Mouse (Mus musculus): ENCODE data around the gene Cabs1. TPM values are rescaled to one million over a fixed set of nuclear protein-coding genes. Genes with fewer than 3 reads are reported as not detected.

The Cabs1 gene
- polyA plus RNA-seq, 1 experiment from 2014 or later: not detected

Other genes starting within 250 kb of the Cabs1 start
- not detected in 2 replicates for gene Csn1s2a, start 204.9 kb upstream of the Cabs1 start, polyA plus RNA-seq (2014; fragmentation: Nextera tagmentation; extraction: Ambion mirVana)
- not detected in 2 replicates for gene Csn1s2b, start 171.4 kb upstream of the Cabs1 start, polyA plus RNA-seq (2014; fragmentation: Nextera tagmentation; extraction: Ambion mirVana)
- not detected in 2 replicates for gene Prr27, start 153.8 kb upstream of the Cabs1 start, polyA plus RNA-seq (2014; fragmentation: Nextera tagmentation; extraction: Ambion mirVana)
- gene Odam, start 94.4 kb upstream of the Cabs1 start, polyA plus RNA-seq (2014; fragmentation: Nextera tagmentation; extraction: Ambion mirVana): not detected in 2 replicates
- not detected in 2 replicates for gene Csn3, start 53.9 kb upstream of the Cabs1 start, polyA plus RNA-seq (2014; fragmentation: Nextera tagmentation; extraction: Ambion mirVana)
- not detected in 2 replicates for gene 2310003L06Rik, start 10.0 kb upstream of the Cabs1 start, polyA plus RNA-seq (2014; fragmentation: Nextera tagmentation; extraction: Ambion mirVana)
- gene Gm28434, start 9.9 kb upstream of the Cabs1 start, polyA plus RNA-seq (2014; fragmentation: Nextera tagmentation; extraction: Ambion mirVana): not detected in 2 replicates
- gene Smr3a, start 23.1 kb downstream of the Cabs1 start, polyA plus RNA-seq (2014; fragmentation: Nextera tagmentation; extraction: Ambion mirVana): not detected in 2 replicates
- gene Smr2, start 107.1 kb downstream of the Cabs1 start, polyA plus RNA-seq (2014; fragmentation: Nextera tagmentation; extraction: Ambion mirVana): not detected in 2 replicates
- gene Gm11116, start 132.1 kb downstream of the Cabs1 start, polyA plus RNA-seq (2014; fragmentation: Nextera tagmentation; extraction: Ambion mirVana): not detected in 2 replicates
- not detected in 2 replicates for gene Gm11115, start 174.7 kb downstream of the Cabs1 start, polyA plus RNA-seq (2014; fragmentation: Nextera tagmentation; extraction: Ambion mirVana)